Mouse (Mus musculus) yolk sac, embryonic 10.5 days (tissue): Measurements from ENCODE around the gene Axdnd1.

ENCODE experiments used
- DNase-seq: peaks from one replicate; pipeline ENCODE4 v3.0.0-alpha.2; 2017; ENCODE audit warnings: low spot score

Gene Axdnd1

GRCm38 (mm10) chr1:156420671-156421297, at the start of gene Axdnd1:
Axdnd1 (minus strand) TSS chr1:156421159.
- DNase-seq, result peak; percentile 89

DNA sequence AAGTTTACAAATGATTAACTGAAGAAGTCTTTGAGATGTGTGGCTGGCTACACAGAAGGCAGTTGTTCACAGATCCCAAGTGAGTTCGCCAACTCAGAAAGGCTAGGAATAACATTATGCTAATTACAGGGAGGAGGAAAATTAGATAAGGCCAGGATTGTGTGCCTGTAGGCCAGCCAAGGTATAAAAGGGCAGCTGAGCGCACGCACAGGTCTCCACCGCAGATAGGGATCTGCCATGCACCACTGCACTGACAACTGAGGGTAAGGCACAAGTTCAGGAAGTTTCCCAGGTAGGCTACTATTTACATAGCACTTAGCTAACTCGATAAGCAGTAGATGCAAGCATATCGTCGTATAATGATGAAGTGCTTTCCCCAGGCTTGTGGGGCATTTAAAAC, 49.6 kb upstream of the Axdnd1 start:
- DNase-seq, result peak; percentile 77

DNA sequence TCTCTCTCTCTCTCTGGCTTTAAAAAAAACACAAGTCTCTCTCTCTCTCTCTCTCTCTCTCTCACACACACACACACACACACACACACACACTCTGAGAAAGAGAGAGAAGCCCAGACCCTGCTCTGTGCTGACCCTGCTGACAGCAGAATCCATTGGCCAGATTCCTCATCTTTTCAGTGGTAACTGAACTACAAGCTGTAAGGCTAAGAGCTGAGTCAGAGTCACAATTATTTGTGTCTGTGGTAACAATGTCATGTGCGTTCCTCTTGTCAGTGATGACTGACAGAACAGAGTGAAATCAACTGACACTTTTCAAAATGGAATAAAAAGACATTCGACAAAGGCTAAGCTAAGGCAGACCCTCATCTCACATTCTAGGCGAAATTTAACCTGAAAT, 47.6 kb upstream of the Axdnd1 start:
- no peak for DNase-seq

GRCm38 (mm10) chr1:156467655-156468255, 46.8 kb upstream of the Axdnd1 start:
- DNase-seq, result no peak

GRCm38 (mm10) chr1:156464963-156465362, 44.0 kb upstream of the Axdnd1 start:
- no peak for DNase-seq

- DNase-seq, result no peak
These were observed 43.3 kb upstream of the Axdnd1 start for GRCm38 (mm10) chr1:156463981-156464853.

GRCm38 (mm10) chr1:156462273-156462991, 41.5 kb upstream of the Axdnd1 start:
- peak; percentile 71 for DNase-seq

DNA sequence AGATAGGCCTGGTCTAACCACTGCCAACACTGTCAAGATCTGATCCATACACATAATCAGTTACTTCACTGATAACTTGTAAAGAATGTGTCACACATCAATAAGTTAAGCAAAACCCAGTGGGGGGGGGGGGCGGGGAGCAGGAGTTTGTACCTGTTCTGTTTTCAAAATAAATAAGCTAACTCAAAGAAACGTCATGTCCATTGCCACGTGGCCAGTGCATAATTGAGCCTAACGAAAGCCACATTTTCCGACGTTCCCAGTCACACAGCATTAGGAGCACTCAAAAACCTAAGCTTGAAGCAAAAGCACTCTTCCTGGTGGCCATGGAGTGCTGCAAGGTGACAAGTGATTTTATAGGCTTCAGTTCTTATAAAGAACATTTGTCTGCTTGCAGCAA, 40.1 kb upstream of the Axdnd1 start:
- peak; percentile 43 for DNase-seq

DNA sequence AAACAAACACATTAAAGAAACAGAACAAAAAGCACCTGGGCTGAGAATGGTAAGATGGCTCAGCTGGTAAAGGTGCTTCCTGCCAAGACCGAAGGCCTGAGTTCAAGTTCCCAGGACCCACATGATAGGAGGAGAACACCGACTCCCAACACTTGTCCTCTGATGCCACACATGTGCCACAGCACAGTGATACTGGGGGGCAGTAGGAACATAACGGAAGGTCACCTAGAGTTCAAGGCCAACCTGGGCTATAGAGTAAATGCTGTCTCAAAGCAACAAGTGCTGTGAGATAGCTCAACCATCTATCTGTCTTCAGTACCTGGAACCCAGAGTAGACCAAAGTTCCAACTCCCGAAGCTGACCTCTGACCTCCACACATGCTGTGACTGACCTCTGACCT, 39.3 kb upstream of the Axdnd1 start:
- DNase-seq, result no peak

GRCm38 (mm10) chr1:156459690-156460089, 38.7 kb upstream of the Axdnd1 start:
- peak; percentile 36 for DNase-seq

- DNase-seq, result peak; percentile 86
These were observed 37.6 kb upstream of the Axdnd1 start for GRCm38 (mm10) chr1:156458391-156459060.

DNA sequence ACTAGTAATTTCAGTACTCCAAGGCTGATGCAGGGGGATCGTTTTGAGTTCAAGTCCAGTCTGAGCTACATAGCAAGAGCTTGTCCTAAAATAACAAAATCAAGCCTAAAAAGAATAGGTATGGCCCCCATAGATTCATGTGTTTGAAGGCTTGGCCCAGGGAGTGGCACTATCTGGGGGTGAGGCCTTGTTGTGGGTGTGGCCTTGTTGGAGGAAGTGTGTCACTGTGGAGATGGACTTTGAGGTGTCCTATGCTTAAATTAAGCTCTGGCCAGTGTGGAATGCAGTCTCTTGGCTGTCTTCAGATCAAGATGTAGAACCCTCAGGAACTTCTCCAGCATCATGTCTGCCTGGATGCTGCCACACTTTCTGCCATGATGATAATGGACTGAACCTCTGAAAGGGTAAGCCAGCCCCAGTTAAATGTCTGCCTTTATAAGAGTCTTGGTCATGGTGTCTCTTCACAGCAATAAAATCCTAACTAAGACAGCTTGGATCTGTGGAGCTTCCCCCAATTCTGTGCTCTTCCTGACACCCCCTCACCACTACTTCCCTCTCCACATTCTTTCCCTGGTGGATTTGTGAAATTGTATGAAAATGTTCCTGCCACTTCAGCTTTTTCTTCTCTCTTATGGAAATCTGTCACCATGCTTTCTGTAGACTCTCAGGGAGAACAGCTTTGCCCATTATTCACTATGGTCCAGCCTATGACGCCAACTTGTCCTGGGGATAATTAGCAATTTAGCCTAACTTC, 34.2 kb upstream of the Axdnd1 start:
- no peak for DNase-seq

GRCm38 (mm10) chr1:156454384-156454783, 33.4 kb upstream of the Axdnd1 start:
- DNase-seq, result no peak

DNA sequence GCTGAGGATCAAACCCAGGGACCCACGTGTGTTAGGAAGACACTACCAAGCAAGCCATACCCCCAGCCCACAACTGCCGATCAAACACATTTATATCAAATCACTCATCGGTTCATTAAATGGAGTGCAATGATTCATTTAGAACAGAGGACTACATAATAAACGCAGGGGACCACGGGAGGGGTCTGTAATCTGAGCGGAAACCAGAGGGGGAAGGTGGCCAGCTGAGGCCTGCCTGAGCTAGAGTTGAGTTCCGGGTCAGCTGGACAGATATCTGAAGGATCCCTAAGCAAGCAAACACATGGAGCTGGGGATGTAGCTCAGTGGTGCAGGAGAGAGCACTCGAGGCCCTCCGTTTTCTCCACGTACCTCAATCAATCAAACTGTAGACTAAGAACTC, 32.9 kb upstream of the Axdnd1 start:
- no peak for DNase-seq

DNA sequence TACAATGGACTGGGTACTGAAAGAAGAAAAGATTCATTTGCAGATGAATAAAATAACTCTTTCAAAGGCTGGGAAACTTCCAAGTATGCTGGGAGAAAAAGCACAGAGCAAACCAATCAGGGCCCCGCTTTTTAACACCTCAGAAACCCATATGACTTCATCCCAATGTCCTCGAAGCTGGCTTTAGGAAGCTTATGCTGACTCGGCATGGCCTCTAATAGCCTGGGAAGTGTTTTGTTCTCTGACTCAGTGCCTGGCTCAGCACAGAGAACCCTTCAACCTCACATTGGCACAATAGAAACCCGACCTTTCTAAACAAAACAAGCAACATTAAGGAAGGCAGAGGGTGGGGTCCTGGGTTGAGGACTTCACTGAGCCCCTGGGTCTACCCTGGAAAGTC, 29.5 kb upstream of the Axdnd1 start:
- no peak for DNase-seq

- DNase-seq, result no peak
These were observed 28.7 kb upstream of the Axdnd1 start for GRCm38 (mm10) chr1:156449691-156450090.

- no peak for DNase-seq
These were observed 28.1 kb upstream of the Axdnd1 start for GRCm38 (mm10) chr1:156449089-156449488.

DNA sequence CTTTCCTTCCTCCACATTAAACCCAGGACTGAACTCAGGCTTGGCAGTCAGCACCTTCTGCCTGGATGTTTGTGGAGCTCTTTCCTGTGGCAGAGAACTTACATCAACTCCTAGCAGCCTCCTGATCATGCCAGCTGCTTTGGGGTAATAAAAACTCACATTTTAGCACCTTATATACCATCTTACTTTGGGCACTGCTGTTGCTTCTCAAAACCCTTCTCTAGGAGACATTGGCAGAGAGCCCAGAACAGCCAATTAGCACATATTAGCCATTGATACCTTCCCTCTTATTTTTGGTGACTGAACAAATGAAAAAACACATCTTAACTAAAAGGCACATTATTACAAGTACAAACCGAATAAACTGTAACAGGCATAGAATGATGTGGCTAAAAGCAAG, 24.1 kb upstream of the Axdnd1 start:
- DNase-seq, result no peak

- DNase-seq, result no peak
These were observed 21.8 kb upstream of the Axdnd1 start for GRCm38 (mm10) chr1:156442776-156443175.

GRCm38 (mm10) chr1:156442266-156442665, 21.3 kb upstream of the Axdnd1 start:
- no peak for DNase-seq

- DNase-seq, result no peak
These were observed 16.8 kb upstream of the Axdnd1 start for GRCm38 (mm10) chr1:156437726-156438125.
